Mouse (Mus musculus): ENCODE measurements around the gene Pip4p1. TPM values are rescaled to one million over a fixed set of nuclear protein-coding genes. Genes with fewer than 3 reads are reported as not detected.
A peak's percentile ranks its signal among the peaks of the same experiment; 100 is the strongest.
"Not testable (repeated sequence)": the region's sequence is repeated elsewhere in the genome, so short reads cannot be mapped to it uniquely, and the experiment has no call there.

Gene Pip4p1
- total RNA-seq (2012; rRNA removed), result 19.4 and 42.3 TPM in 2 replicates

DNA sequence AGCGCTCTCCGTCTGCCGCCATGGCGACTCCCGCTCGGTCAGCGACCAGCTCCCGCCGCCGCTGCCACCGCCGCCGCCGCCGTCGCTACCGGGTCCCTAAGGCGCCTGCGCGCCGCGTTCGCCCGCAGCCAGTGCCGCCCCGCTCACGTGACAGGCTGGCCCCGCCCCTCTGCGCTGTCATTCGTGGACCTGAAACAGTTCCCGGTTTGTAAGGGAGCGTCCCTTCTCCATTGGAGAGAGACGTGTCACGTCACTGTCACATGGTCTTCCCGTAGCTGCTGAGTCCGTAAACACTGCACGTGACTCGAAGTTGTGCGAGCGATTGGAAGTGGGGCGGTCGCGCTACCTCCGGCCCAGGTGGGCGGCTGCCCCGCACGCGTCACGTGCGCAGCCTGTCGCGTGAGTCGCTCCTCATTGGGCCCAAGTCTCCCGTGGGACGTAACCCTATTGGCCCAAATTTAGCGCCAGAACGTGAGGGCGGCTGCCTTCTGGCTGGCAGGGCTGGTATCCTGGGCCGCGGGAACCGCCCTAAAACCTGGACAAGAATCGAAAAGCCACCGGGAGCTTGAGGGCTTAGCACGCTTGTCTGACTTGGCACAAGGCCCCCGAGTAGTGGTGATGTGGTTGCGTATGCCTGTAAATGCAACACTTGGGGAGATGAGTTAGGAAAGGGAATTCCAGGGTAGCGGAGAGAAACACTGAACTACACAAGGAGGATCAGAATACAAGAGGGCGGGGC, at the start of gene Pip4p1, which contains the start of gene Pnp:
Gene Pip4p1 (minus strand): TSS at position 103 of the 739 bp plus-strand sequence.
Gene Pnp (plus strand): TSS at position 329 of the 739 bp plus-strand sequence.
- H3K9me3 ChIP-seq (ENCODE audit: control insufficient read depth, insufficient read depth, low read depth, low read length), result no peaks in the 10 kb centered on the region
- peak; percentile 95 for DNase-seq (ENCODE audit: low read depth, low spot score)
- peak within 1 kb of the TSS; percentile 77 to 90 for H3K4me3 ChIP-seq (ENCODE audit: insufficient read depth in 1 of 2, low read depth in 1 of 2, low read length in 2 of 2, poor library complexity in 1 of 2, severe bottlenecking in 1 of 2)
- in situ Hi-C loops (cut with MboI; ENCODE audit: low sequenced_read_pairs in 2 of 2, unreplicated experiment in 2 of 2), result no loop called here
- H3K36me3 ChIP-seq (ENCODE audit: control insufficient read depth, insufficient read depth, low read length, poor library complexity, severe bottlenecking), result peaks cover 31% of the 10 kb centered on the region
- H3K27ac ChIP-seq (ENCODE audit: insufficient read depth, low read depth, low read length, poor library complexity, severe bottlenecking), result peak within 1 kb of the TSS; percentile 95
- H3K9ac ChIP-seq (ENCODE audit: insufficient read depth, low read depth, low read length, poor library complexity, severe bottlenecking), result peak within 1 kb of the TSS; percentile 90
- TF ChIP-seq HCFC1 (IDR thresholded peaks at IDR 0.05; ENCODE audit: borderline replicate concordance, insufficient read depth, low read length) (no peak; the same call in 1 of the 2 replicates), CHD2 (IDR thresholded peaks at IDR 0.05; ENCODE audit: low read depth, low read length) (peak; percentile 40; the same call in 1 of the 2 replicates), MAFK (IDR thresholded peaks at IDR 0.05; ENCODE audit: insufficient read depth, low read depth, low read length) (peak; percentile 62; the same call in 1 of the 2 replicates)
- peaks cover 4 to 7% of the 10 kb centered on the region in 2 experiments; a peak in 3 of 4 replicates for H3K4me1 ChIP-seq (ENCODE audit: control insufficient read depth in 2 of 2, insufficient read depth in 2 of 2, low read length in 2 of 2, poor library complexity in 1 of 2)

- H3K4me3 ChIP-seq (ENCODE audit: insufficient read depth in 1 of 2, low read depth in 1 of 2, low read length in 2 of 2, poor library complexity in 1 of 2, severe bottlenecking in 1 of 2), result no peak overlapping the region
- peak overlapping the region; percentile 32; the same call in 1 of the 2 replicates for H3K9ac ChIP-seq (ENCODE audit: insufficient read depth, low read depth, low read length, poor library complexity, severe bottlenecking)
- H3K4me1 ChIP-seq (ENCODE audit: control insufficient read depth in 2 of 2, insufficient read depth in 2 of 2, low read length in 2 of 2, poor library complexity in 1 of 2), result peaks cover 9 to 16% of the 10 kb centered on the region in 2 experiments
- TF ChIP-seq ZC3H11A (IDR thresholded peaks at IDR 0.05; ENCODE audit: borderline replicate concordance, low read depth, low read length) (no peak), CHD2 (IDR thresholded peaks at IDR 0.05; ENCODE audit: low read depth, low read length) (no peak), ZNF384 (IDR thresholded peaks at IDR 0.05; ENCODE audit: low read depth, low read length) (no peak), HCFC1 (IDR thresholded peaks at IDR 0.05; ENCODE audit: borderline replicate concordance, insufficient read depth, low read length) (no peak), MAFK (IDR thresholded peaks at IDR 0.05; ENCODE audit: insufficient read depth, low read depth, low read length) (no peak)
- in situ Hi-C loops (cut with MboI; ENCODE audit: low sequenced_read_pairs in 2 of 2, unreplicated experiment in 2 of 2), result no loop called here
- peak overlapping the region; percentile 86 for H3K27ac ChIP-seq (ENCODE audit: insufficient read depth, low read depth, low read length, poor library complexity, severe bottlenecking)
- no peak for DNase-seq (ENCODE audit: low read depth, low spot score)
- H3K9me3 ChIP-seq (ENCODE audit: control insufficient read depth, insufficient read depth, low read depth, low read length), result no peaks in the 10 kb centered on the region
- no peaks in the 10 kb centered on the region for H3K36me3 ChIP-seq (ENCODE audit: control insufficient read depth, insufficient read depth, low read length, poor library complexity, severe bottlenecking)
Measured at GRCm38 (mm10) chr14:50979631-50980030, 49.0 kb upstream of the Pip4p1 start.

DNA sequence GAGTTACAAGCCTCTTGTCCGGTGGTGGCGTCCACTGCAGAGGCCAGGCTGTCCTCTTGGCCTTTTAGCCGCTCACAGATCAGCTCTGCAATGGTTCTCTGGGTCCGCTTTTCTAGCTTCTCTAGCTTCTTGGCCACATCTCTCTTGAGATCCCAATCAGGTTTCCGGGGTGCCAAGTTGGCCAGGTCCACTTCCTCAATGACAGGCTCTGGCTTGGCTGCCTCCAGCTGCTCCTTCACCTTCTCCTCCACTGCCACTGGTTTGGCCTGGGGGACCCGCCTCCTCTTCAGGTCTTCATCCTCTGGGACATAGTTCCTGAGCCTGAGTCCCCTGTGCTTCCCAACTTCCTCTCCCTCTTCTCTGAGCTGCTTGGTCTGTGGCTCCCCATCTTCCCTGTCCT, 47.8 kb upstream of the Pip4p1 start:
- H3K4me1 ChIP-seq (ENCODE audit: control insufficient read depth in 2 of 2, insufficient read depth in 2 of 2, low read length in 2 of 2, poor library complexity in 1 of 2), result peaks cover 9 to 16% of the 10 kb centered on the region in 2 experiments
- in situ Hi-C loops (cut with MboI; ENCODE audit: low sequenced_read_pairs in 2 of 2, unreplicated experiment in 2 of 2); H3K9ac ChIP-seq (ENCODE audit: insufficient read depth, low read depth, low read length, poor library complexity, severe bottlenecking); H3K36me3 ChIP-seq (ENCODE audit: control insufficient read depth, insufficient read depth, low read length, poor library complexity, severe bottlenecking); DNase-seq (ENCODE audit: low read depth, low spot score); H3K4me3 ChIP-seq (ENCODE audit: insufficient read depth in 1 of 2, low read depth in 1 of 2, low read length in 2 of 2, poor library complexity in 1 of 2, severe bottlenecking in 1 of 2); H3K9me3 ChIP-seq (ENCODE audit: control insufficient read depth, insufficient read depth, low read depth, low read length); H3K27ac ChIP-seq (ENCODE audit: insufficient read depth, low read depth, low read length, poor library complexity, severe bottlenecking): not testable (repeated sequence)

DNA sequence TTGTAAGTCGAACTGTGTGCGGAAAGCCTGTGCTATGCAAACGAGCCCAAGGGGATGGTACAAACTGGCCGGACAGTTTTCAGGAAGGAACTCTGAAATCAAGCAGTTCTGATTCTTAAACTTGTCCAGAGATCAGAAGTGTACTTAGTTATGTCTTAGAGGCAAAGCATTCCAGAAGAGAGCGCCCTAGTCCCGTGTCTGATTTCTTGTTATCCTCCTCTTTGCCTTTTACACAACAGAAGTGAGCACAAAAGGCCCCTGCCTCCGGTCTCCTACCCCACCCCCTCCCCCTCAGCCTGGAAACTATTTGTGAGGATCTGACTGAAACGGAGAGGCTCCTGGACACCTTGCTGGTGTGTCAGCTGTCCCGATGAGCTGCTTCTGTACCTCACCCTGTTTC, 46.0 kb upstream of the Pip4p1 start:
- TF ChIP-seq ZNF384 (IDR thresholded peaks at IDR 0.05; ENCODE audit: low read depth, low read length) (no peak), ZC3H11A (IDR thresholded peaks at IDR 0.05; ENCODE audit: borderline replicate concordance, low read depth, low read length) (no peak), MAFK (IDR thresholded peaks at IDR 0.05; ENCODE audit: insufficient read depth, low read depth, low read length) (no peak), CHD2 (IDR thresholded peaks at IDR 0.05; ENCODE audit: low read depth, low read length) (no peak), HCFC1 (IDR thresholded peaks at IDR 0.05; ENCODE audit: borderline replicate concordance, insufficient read depth, low read length) (no peak)
- Histone ChIP-seq H3K27ac (ENCODE audit: insufficient read depth, low read depth, low read length, poor library complexity, severe bottlenecking) (no peak overlapping the region), H3K9ac (ENCODE audit: insufficient read depth, low read depth, low read length, poor library complexity, severe bottlenecking) (no peak overlapping the region), H3K9me3 (ENCODE audit: control insufficient read depth, insufficient read depth, low read depth, low read length) (no peaks in the 10 kb centered on the region), H3K36me3 (ENCODE audit: control insufficient read depth, insufficient read depth, low read length, poor library complexity, severe bottlenecking) (no peaks in the 10 kb centered on the region), H3K4me1 (ENCODE audit: control insufficient read depth in 2 of 2, insufficient read depth in 2 of 2, low read length in 2 of 2, poor library complexity in 1 of 2) (peaks cover 5 to 20% of the 10 kb centered on the region in 2 experiments), H3K4me3 (ENCODE audit: insufficient read depth in 1 of 2, low read depth in 1 of 2, low read length in 2 of 2, poor library complexity in 1 of 2, severe bottlenecking in 1 of 2) (no peak overlapping the region)
- no peak for DNase-seq (ENCODE audit: low read depth, low spot score)
- in situ Hi-C loops (cut with MboI; ENCODE audit: low sequenced_read_pairs in 2 of 2, unreplicated experiment in 2 of 2), result no loop called here
